Mouse (Mus musculus): ENCODE results near the gene Txndc17.

Gene Txndc17

GRCm38 (mm10) chr11:72181136-72181535, 26.2 kb upstream of the Txndc17 start:
- peaks cover 2% of the 10 kb centered on the region; the same call in 1 of the 2 replicates for H3K27me3 ChIP-seq (ENCODE audit: insufficient read depth, low read length)
- no peaks in the 10 kb centered on the region for H3K9me3 ChIP-seq (ENCODE audit: low read length)
- peaks cover 27% of the 10 kb centered on the region for H3K36me3 ChIP-seq (ENCODE audit: insufficient read depth, low read length)
- H3K4me3 ChIP-seq (replicated peaks; ENCODE audit: low read length), result no peak overlapping the region
- TF ChIP-seq POU5F1 (IDR thresholded peaks at IDR 0.05; ENCODE audit: borderline replicate concordance, low read length) (no peak), NANOG (IDR thresholded peaks at IDR 0.05; ENCODE audit: borderline replicate concordance, low read length) (no peak), CTCF (conservative IDR thresholded peaks at IDR 0.05; ENCODE audit: low read length) (no peak)
- H3K4me1 ChIP-seq (replicated peaks; ENCODE audit: low read depth, low read length), result peaks cover 36% of the 10 kb centered on the region

DNA sequence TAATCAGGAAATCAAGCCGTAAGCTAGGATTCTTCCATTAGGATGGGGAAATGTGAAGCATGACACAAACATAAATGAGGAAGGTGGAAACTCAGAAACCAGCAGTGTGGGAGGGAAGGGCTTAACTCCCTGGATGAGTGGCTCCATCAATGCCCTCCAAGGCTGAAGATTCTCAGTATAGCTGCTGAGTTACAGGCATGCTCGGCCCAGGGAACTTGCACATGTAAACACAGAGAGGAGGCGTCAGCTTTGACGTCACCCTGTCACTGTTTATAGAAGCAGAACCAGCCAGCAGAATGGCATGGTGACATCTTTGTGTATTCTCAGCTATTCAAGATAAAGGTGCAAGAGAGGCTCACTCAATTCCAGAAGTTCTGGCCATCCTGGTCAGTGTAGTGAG, 23.1 kb upstream of the Txndc17 start:
- TF ChIP-seq POU5F1 (IDR thresholded peaks at IDR 0.05; ENCODE audit: borderline replicate concordance, low read length) (no peak), NANOG (IDR thresholded peaks at IDR 0.05; ENCODE audit: borderline replicate concordance, low read length) (no peak), CTCF (conservative IDR thresholded peaks at IDR 0.05; ENCODE audit: low read length) (no peak)
- H3K4me1 ChIP-seq (replicated peaks; ENCODE audit: low read depth, low read length), result peaks cover 14% of the 10 kb centered on the region
- no peaks in the 10 kb centered on the region for H3K27me3 ChIP-seq (ENCODE audit: insufficient read depth, low read length)
- H3K36me3 ChIP-seq (ENCODE audit: insufficient read depth, low read length), result peaks cover 26% of the 10 kb centered on the region
- H3K4me3 ChIP-seq (replicated peaks; ENCODE audit: low read length), result no peak overlapping the region
- H3K9me3 ChIP-seq (ENCODE audit: low read length), result no peaks in the 10 kb centered on the region

GRCm38 (mm10) chr11:72190857-72191256, 16.5 kb upstream of the Txndc17 start:
- H3K36me3 ChIP-seq (ENCODE audit: insufficient read depth, low read length), result peaks cover 40% of the 10 kb centered on the region
- H3K4me3 ChIP-seq (replicated peaks; ENCODE audit: low read length), result no peak overlapping the region
- H3K27me3 ChIP-seq (ENCODE audit: insufficient read depth, low read length), result no peaks in the 10 kb centered on the region
- no peaks in the 10 kb centered on the region for H3K9me3 ChIP-seq (ENCODE audit: low read length)
- peaks cover 12% of the 10 kb centered on the region for H3K4me1 ChIP-seq (replicated peaks; ENCODE audit: low read depth, low read length)
- no peak for TF ChIP-seq NANOG (IDR thresholded peaks at IDR 0.05; ENCODE audit: borderline replicate concordance, low read length)
- no peak for TF ChIP-seq CTCF (conservative IDR thresholded peaks at IDR 0.05; ENCODE audit: low read length)
- no peak for TF ChIP-seq POU5F1 (IDR thresholded peaks at IDR 0.05; ENCODE audit: borderline replicate concordance, low read length)

DNA sequence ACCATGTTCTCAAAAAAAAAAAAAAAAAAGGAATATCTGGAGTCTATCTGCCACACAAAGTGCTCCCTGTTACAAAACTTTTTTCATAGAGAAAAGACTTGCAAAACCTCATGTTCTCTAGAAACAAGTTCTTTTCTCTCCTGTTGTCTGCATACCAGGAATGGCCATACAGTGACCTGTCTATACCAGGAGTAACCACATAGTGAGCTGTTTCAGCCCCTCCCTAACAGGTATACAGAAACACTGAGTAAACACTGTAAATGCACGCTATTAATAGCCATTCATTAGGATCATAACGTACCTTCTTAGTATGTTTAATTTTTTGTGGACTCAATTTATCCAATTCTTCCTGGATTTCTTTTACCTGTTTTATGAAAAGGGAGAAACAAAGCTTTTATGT, 13.1 kb upstream of the Txndc17 start:
- Histone ChIP-seq H3K4me1 (replicated peaks; ENCODE audit: low read depth, low read length) (0 out of 2 replicates have a peak, but pooled peaks cover 4% of the 10 kb centered on the region), H3K9me3 (ENCODE audit: low read length) (no peaks in the 10 kb centered on the region), H3K4me3 (replicated peaks; ENCODE audit: low read length) (no peak overlapping the region), H3K27me3 (ENCODE audit: insufficient read depth, low read length) (no peaks in the 10 kb centered on the region), H3K36me3 (ENCODE audit: insufficient read depth, low read length) (peaks cover 52% of the 10 kb centered on the region)
- TF ChIP-seq NANOG (IDR thresholded peaks at IDR 0.05; ENCODE audit: borderline replicate concordance, low read length), result no peak
- TF ChIP-seq CTCF (conservative IDR thresholded peaks at IDR 0.05; ENCODE audit: low read length), result no peak
- TF ChIP-seq POU5F1 (IDR thresholded peaks at IDR 0.05; ENCODE audit: borderline replicate concordance, low read length), result no peak

DNA sequence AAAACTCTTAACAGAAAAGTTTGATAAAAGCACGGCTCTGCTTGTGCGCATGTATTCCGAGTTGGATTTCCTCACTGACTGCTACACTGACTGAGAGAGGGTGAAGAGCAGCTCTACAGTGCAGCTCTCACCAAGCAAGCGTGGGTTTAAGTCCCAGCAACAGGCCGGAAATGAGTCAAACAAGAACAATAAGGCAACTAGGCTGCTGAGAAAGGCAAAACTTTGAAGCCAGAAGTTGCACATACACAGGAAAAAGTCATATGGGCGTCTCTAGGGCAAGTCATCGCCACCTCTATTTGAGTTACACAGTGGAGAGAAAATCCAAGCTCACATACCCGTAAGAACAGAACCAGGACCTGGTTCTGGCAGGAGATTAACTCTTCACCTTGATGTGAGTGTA, 10.8 kb upstream of the Txndc17 start:
- TF ChIP-seq POU5F1 (IDR thresholded peaks at IDR 0.05; ENCODE audit: borderline replicate concordance, low read length) (no peak), NANOG (IDR thresholded peaks at IDR 0.05; ENCODE audit: borderline replicate concordance, low read length) (no peak), CTCF (conservative IDR thresholded peaks at IDR 0.05; ENCODE audit: low read length) (no peak)
- Histone ChIP-seq H3K4me1 (replicated peaks; ENCODE audit: low read depth, low read length) (0 out of 2 replicates have a peak, but pooled peaks cover 4% of the 10 kb centered on the region), H3K4me3 (replicated peaks; ENCODE audit: low read length) (no peak overlapping the region), H3K9me3 (ENCODE audit: low read length) (no peaks in the 10 kb centered on the region), H3K36me3 (ENCODE audit: insufficient read depth, low read length) (peaks cover 37% of the 10 kb centered on the region), H3K27me3 (ENCODE audit: insufficient read depth, low read length) (no peaks in the 10 kb centered on the region)

- Histone ChIP-seq H3K9me3 (ENCODE audit: low read length) (no peaks in the 10 kb centered on the region), H3K4me1 (replicated peaks; ENCODE audit: low read depth, low read length) (peaks cover 34% of the 10 kb centered on the region), H3K4me3 (replicated peaks; ENCODE audit: low read length) (no peak overlapping the region), H3K36me3 (ENCODE audit: insufficient read depth, low read length) (peaks cover 17% of the 10 kb centered on the region), H3K27me3 (ENCODE audit: insufficient read depth, low read length) (peaks cover 16% of the 10 kb centered on the region)
- TF ChIP-seq CTCF (conservative IDR thresholded peaks at IDR 0.05; ENCODE audit: low read length), result no peak
- TF ChIP-seq NANOG (IDR thresholded peaks at IDR 0.05; ENCODE audit: borderline replicate concordance, low read length), result no peak
Observed at GRCm38 (mm10) chr11:72203440-72203839, 3.9 kb upstream of the Txndc17 start.

DNA sequence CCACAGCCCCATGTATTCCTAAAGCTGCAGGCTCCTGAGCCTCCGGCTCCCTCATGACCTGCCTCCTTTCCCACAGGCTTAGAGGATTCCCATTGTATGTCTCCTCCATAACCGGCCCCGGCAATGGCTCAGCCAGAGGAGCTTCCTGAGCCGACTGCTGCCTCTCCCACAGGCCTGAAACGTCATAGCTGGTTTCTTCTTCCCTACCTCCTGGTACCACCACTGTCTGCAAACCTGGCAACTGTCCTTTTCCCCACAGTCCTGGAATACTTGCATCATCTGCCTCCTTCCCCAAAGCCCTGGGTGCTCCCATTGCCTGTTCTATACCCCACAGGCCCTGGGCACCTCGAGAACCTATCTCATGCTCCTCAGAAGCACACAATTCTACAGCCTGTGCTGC, 2.1 kb upstream of the Txndc17 start:
- TF ChIP-seq POU5F1 (IDR thresholded peaks at IDR 0.05; ENCODE audit: borderline replicate concordance, low read length) (no peak), NANOG (IDR thresholded peaks at IDR 0.05; ENCODE audit: borderline replicate concordance, low read length) (no peak), CTCF (conservative IDR thresholded peaks at IDR 0.05; ENCODE audit: low read length) (no peak)
- H3K9me3 ChIP-seq (ENCODE audit: low read length), result no peaks in the 10 kb centered on the region
- H3K4me1 ChIP-seq (replicated peaks; ENCODE audit: low read depth, low read length), result peaks cover 37% of the 10 kb centered on the region
- H3K36me3 ChIP-seq (ENCODE audit: insufficient read depth, low read length), result peaks cover 27% of the 10 kb centered on the region
- peak overlapping the region; percentile 88 for H3K4me3 ChIP-seq (replicated peaks; ENCODE audit: low read length)
- H3K27me3 ChIP-seq (ENCODE audit: insufficient read depth, low read length), result peaks cover 16% of the 10 kb centered on the region

GRCm38 (mm10) chr11:72206341-72207203, 775 bp upstream of the Txndc17 start, which contains the start of gene Gm43951:
Gene Gm43951, minus strand, starts transcription at chr11:72206840.
- H3K4me1 ChIP-seq (replicated peaks; ENCODE audit: low read depth, low read length), result peaks cover 37% of the 10 kb centered on the region
- H3K36me3 ChIP-seq (ENCODE audit: insufficient read depth, low read length), result peaks cover 36% of the 10 kb centered on the region
- no peaks in the 10 kb centered on the region for H3K9me3 ChIP-seq (ENCODE audit: low read length)
- peaks cover 16% of the 10 kb centered on the region for H3K27me3 ChIP-seq (ENCODE audit: insufficient read depth, low read length)
- H3K4me3 ChIP-seq (replicated peaks; ENCODE audit: low read length), result peak within 1 kb of the TSS; percentile 88
- TF ChIP-seq POU5F1 (IDR thresholded peaks at IDR 0.05; ENCODE audit: borderline replicate concordance, low read length), result no peak
- TF ChIP-seq CTCF (conservative IDR thresholded peaks at IDR 0.05; ENCODE audit: low read length), result no peak; the same call in 1 of the 2 replicates
- TF ChIP-seq NANOG (IDR thresholded peaks at IDR 0.05; ENCODE audit: borderline replicate concordance, low read length), result no peak
